Mouse (Mus musculus): ENCODE results near the gene Aasdhppt.

DNA sequence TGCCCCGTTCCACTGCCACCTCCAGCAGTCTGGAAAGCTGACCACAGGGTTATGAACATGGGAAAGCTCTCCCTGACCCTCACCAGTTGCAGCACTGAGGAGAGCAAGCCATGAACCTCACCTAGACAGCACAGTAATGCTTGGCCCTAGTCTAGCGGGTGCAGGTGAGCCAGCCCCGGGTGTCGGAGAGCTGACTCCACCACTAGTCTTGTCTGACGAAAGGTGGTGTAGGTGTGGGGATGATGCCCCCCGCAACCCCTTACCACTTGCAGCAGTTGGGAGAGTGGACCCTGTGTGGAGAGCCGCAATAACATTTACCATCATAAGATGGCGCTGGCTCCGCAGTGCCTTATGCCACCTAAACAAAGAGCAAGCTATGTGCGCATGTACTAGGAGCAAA is 50.2 kb downstream of the Aasdhppt start:
- TF ChIP-seq CTCF (IDR thresholded peaks at IDR 0.05; ENCODE audit: low read depth) = no peak
- TF ChIP-seq EP300 (IDR thresholded peaks at IDR 0.05; ENCODE audit: low read depth) = no peak
